Mouse (Mus musculus): Measurements from ENCODE around the gene Apoc2. TPM values are rescaled to one million over a fixed set of nuclear protein-coding genes. Genes with fewer than 3 reads are reported as not detected.

Gene Apoc2
- polyA plus RNA-seq, 1 experiment: not detected

DNA sequence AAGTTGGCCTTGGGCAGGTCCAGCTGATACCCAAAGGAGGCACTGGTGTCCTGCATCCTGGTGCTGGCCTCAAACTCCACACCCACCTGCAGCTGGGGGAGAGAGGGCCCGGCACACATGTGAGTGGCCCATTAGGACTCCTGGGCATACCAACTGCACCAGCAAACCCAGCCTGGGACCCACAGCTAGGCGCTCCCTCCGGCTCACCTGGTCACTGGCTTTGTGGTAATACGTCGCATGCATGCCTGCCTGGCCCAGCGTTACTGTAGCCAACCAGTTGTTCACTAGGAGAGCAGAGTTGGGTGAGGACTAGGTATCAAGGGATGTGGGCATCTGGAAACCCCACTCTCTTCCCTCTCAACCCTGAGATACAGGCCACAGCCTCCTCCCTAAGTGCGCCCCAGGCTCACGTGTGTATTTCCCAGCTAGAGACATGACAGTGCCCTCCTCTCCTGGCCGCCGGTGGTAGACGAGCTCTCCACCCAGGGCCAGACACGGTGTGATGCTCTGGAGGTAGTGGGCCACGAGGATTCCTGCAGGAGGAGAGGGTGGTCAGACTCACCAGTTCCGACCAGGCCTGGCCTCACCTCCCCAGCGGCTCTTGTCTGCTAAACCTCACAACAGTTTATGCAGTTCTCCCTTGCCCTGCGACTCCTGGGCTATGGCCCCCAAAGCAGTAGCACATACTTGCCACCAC lies 25.3 kb upstream of the Apoc2 start:
- Histone ChIP-seq H3K27me3 (ENCODE audit: control insufficient read depth, insufficient read depth, insufficient read length) (no peaks in the 10 kb centered on the region), H3K36me3 (ENCODE audit: control insufficient read depth, insufficient read depth) (no peaks in the 10 kb centered on the region), H3ac (ENCODE audit: control insufficient read depth, insufficient read length) (no peak overlapping the region), H3K4me3 (no peak overlapping the region), H3K79me2 (ENCODE audit: control insufficient read depth, insufficient read depth) (no peaks in the 10 kb centered on the region), H3K4me2 (ENCODE audit: low read depth) (no peak overlapping the region)
- TF ChIP-seq E2F4 (IDR thresholded peaks at IDR 0.05; ENCODE audit: insufficient read depth) (no peak), MYOG (IDR thresholded peaks at IDR 0.05; ENCODE audit: control insufficient read depth in 1 of 3, insufficient read depth in 1 of 3, insufficient read length in 2 of 3, low read depth in 2 of 3) (no peak), POLR2AphosphoS2 (IDR thresholded peaks at IDR 0.05; ENCODE audit: insufficient read length, low read depth) (no peak), TCF12 (IDR thresholded peaks at IDR 0.05; ENCODE audit: insufficient read depth, poor library complexity, severe bottlenecking) (no peak), CEBPB (IDR thresholded peaks at IDR 0.05; ENCODE audit: insufficient read depth, poor library complexity, severe bottlenecking) (no peak), TCF3 (IDR thresholded peaks at IDR 0.05; ENCODE audit: insufficient read length, low read depth) (no peak), SRF (IDR thresholded peaks at IDR 0.05; ENCODE audit: control insufficient read depth, insufficient read length, low read depth) (no peak), USF1 (IDR thresholded peaks at IDR 0.05; ENCODE audit: low read depth) (no peak), REST (IDR thresholded peaks at IDR 0.05; ENCODE audit: insufficient read depth, insufficient read length) (no peak), MAX (IDR thresholded peaks at IDR 0.05; ENCODE audit: low read depth) (no peak), MYOD1 (IDR thresholded peaks at IDR 0.05; ENCODE audit: control insufficient read depth in 1 of 3, insufficient read length in 2 of 3, low read depth in 2 of 3) (no peak)

DNA sequence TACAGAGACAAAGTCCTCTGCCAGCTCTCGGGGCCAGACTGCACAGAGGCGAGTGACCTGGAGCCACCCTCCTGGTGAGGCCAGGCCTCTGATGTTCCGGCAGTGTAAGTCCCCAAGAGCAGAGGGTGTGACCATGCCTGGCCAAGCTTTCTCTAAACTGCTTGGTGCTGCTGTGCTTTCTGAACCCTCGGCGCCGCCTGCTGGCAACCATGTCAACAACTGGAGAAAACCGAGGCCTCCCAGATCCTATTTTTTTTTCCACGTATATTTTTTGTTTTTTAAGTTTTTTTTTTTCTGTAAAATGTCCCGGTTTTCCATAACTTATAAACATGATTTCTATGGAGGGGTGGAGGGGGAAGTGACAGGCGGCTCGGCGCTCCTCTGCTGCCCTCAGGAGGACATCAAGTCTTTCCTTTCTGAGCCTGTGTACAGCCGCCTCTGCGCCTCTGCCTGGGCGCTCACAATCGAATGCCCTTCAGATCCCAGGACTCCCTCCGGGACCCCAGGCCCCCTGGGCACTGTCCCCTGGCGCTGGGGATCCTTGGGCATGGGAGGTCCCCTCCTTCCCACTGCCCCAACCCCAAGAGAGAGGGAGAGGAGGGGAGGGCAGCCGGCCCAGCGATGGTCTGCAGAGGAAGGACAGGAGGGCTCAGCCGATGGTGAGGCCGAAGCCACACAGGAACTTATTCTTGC lies 23.5 kb upstream of the Apoc2 start:
- H3K36me3 ChIP-seq (ENCODE audit: control insufficient read depth, insufficient read depth): no peaks in the 10 kb centered on the region
- no peak overlapping the region for H3K4me2 ChIP-seq (ENCODE audit: low read depth)
- no peaks in the 10 kb centered on the region for H3K27me3 ChIP-seq (ENCODE audit: control insufficient read depth, insufficient read depth, insufficient read length)
- no peak overlapping the region for H3ac ChIP-seq (ENCODE audit: control insufficient read depth, insufficient read length)
- no peak for TF ChIP-seq CEBPB (IDR thresholded peaks at IDR 0.05; ENCODE audit: insufficient read depth, poor library complexity, severe bottlenecking)
- no peak for TF ChIP-seq SRF (IDR thresholded peaks at IDR 0.05; ENCODE audit: control insufficient read depth, insufficient read length, low read depth)
- no peak for TF ChIP-seq TCF3 (IDR thresholded peaks at IDR 0.05; ENCODE audit: insufficient read length, low read depth)
- peak; percentile 14 for TF ChIP-seq POLR2AphosphoS2 (IDR thresholded peaks at IDR 0.05; ENCODE audit: insufficient read length, low read depth)
- TF ChIP-seq REST (IDR thresholded peaks at IDR 0.05; ENCODE audit: insufficient read depth, insufficient read length): no peak
- TF ChIP-seq MYOD1 (IDR thresholded peaks at IDR 0.05; ENCODE audit: control insufficient read depth in 1 of 3, insufficient read length in 2 of 3, low read depth in 2 of 3): no peak
- no peak for TF ChIP-seq POLR2A (IDR thresholded peaks at IDR 0.05; ENCODE audit: insufficient read length, low read depth)
- no peak for TF ChIP-seq USF1 (IDR thresholded peaks at IDR 0.05; ENCODE audit: low read depth)
- H3K79me2 ChIP-seq (ENCODE audit: control insufficient read depth, insufficient read depth): no peaks in the 10 kb centered on the region
- no peak overlapping the region for H3K4me3 ChIP-seq

GRCm38 (mm10) chr7:19700299-19701068 lies 22.7 kb upstream of the Apoc2 start:
- Histone ChIP-seq H3K36me3 (ENCODE audit: control insufficient read depth, insufficient read depth) (no peaks in the 10 kb centered on the region), H3K4me2 (ENCODE audit: low read depth) (no peak overlapping the region), H3ac (ENCODE audit: control insufficient read depth, insufficient read length) (no peak overlapping the region), H3K27me3 (ENCODE audit: control insufficient read depth, insufficient read depth, insufficient read length) (no peaks in the 10 kb centered on the region), H3K4me3 (no peak overlapping the region), H3K79me2 (ENCODE audit: control insufficient read depth, insufficient read depth) (no peaks in the 10 kb centered on the region)
- TF ChIP-seq TCF12 (IDR thresholded peaks at IDR 0.05; ENCODE audit: insufficient read depth, poor library complexity, severe bottlenecking) (no peak), TCF3 (IDR thresholded peaks at IDR 0.05; ENCODE audit: insufficient read length, low read depth) (no peak), E2F4 (IDR thresholded peaks at IDR 0.05; ENCODE audit: insufficient read depth) (no peak), POLR2AphosphoS2 (IDR thresholded peaks at IDR 0.05; ENCODE audit: insufficient read length, low read depth) (peak; percentile 51), POLR2A (IDR thresholded peaks at IDR 0.05; ENCODE audit: insufficient read length, low read depth) (no peak), MYOD1 (IDR thresholded peaks at IDR 0.05; ENCODE audit: control insufficient read depth in 1 of 3, insufficient read length in 2 of 3, low read depth in 2 of 3) (no peak)

DNA sequence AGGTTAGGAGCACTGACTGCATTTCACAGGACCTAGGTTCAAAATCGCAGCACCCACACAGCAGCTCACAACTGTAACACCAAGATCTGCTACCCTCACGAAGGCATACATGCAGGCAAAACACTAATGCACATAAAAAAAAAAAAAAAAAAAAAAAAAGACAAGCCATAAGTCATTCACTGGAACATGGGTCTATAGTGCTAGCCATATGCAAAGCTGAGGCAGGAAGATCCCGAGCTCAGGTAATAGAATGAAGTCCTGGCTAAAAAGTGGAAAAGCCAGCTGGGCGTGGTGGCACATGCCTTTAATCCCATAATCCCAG lies 22.0 kb upstream of the Apoc2 start:
- Histone ChIP-seq H3ac (ENCODE audit: control insufficient read depth, insufficient read length) (no peak overlapping the region), H3K27me3 (ENCODE audit: control insufficient read depth, insufficient read depth, insufficient read length) (no peaks in the 10 kb centered on the region), H3K79me2 (ENCODE audit: control insufficient read depth, insufficient read depth) (no peaks in the 10 kb centered on the region), H3K4me2 (ENCODE audit: low read depth) (no peak overlapping the region), H3K36me3 (ENCODE audit: control insufficient read depth, insufficient read depth) (no peaks in the 10 kb centered on the region), H3K4me3 (no peak overlapping the region)
- no peak for TF ChIP-seq POLR2A (IDR thresholded peaks at IDR 0.05; ENCODE audit: insufficient read length, low read depth)

Data from myocyte (in vitro differentiated cells).